Mouse (Mus musculus) urinary bladder, postnatal 4 days (tissue): ENCODE data around the gene Kcnab2.

Source experiments
- DNase-seq, 2 experiments: peaks; one replicate each; pipeline ENCODE4 v3.0.0; 2021 to 2022; ENCODE audit warnings: low spot score in 2 of 2

The Kcnab2 gene

DNA sequence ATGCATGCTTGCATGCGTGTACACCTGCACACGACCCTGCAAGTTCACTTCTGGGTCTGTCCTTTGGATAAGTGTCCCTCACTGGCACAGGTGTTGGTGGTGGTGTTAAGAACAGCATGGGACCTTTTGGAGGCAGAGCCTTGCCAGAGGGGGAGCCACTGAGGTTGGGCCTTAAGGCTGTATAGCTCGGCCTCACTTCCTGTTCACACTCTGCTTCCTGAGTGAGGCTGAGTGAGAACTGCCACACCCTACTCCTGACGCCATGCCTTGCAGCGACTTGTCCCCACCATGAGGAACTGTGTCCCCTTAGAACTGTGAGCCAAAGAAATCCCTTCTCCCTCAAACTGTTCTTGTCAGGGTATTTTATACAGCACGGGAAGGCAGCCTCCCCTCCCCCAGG is 26.3 kb downstream of the Kcnab2 start:
- DNase-seq = no peak

DNA sequence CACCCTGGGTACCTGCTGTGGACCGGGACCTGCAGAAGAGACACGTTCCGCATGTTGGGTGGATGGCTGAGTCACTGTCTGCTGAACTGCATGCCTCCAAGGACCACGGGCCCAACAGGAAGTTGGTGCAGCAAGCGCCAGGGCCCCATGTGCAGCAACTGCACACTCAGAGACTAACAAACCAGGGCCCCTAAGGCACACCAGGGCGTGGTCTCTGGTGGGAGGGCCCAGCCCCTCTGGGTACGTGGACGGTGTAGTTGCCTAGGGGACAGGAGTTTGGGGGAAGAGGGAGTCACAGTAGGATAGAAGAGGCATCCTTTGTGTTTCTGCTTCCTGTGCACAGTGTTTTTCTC is 29.0 kb downstream of the Kcnab2 start:
- no peak for DNase-seq

DNA sequence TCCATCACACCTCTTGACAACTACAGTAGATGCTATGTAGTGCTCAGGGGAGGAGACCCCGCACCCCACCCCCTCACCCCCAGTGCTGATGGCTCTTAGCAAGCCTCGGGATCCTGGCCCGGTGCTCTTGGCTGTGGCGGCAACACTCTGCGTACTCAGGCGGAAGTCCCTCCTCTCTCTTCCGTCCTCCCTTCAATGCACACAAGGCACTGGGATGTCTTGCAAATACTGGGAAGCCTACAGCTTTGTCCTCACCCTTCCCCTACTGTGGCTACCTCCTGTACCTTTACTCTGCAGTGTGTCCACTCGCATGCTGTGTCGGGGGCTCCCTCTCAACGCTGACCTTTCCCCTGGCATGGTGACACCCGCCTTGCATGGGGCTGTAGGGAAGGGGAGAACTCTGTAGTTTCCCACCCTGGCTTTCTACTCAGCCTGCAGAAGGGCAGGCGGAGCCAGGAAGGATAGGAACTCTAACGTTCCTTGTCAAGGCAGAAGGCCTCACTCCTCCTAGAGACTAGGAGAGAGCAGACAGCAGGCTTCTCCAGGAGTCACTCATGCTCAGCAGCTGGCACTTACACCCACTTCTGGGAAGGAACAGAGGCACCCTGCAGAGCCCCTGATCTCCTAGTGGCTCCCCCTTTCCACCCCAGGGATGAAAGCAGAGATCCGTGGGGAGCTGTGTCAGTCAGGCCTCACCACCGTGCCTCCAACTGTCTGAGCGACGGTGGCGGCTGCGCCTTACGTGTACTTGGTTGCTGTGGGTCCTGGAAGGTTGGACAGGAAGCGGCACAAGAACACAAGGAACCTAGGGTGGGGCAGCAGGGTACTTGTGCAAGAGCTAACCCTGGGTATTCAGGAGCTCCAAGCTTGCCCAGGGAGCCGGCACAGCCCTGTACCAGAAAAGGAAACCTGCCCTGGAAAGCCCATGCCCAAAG is 29.7 kb downstream of the Kcnab2 start:
- no peak for DNase-seq

DNA sequence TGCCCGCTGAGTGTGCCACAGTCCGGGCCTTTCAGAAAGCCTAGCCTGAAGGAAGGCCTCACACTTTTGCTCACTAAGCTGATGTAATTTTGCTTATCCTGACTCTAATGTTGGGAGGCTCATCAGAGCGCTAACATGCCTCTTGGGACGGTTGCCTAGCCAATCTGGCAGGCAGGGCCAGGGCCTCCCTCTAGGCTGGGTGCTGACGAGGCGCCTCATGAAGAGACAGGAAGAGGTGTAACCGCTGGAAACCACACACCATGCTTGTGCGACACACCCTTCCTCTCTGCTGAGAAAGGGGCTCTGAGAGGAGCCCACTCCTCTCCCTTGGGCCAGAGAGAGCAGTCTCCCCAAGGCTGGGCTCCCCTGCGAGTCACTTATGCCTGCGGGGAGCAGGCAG is 31.5 kb downstream of the Kcnab2 start:
- DNase-seq = no peak

DNA sequence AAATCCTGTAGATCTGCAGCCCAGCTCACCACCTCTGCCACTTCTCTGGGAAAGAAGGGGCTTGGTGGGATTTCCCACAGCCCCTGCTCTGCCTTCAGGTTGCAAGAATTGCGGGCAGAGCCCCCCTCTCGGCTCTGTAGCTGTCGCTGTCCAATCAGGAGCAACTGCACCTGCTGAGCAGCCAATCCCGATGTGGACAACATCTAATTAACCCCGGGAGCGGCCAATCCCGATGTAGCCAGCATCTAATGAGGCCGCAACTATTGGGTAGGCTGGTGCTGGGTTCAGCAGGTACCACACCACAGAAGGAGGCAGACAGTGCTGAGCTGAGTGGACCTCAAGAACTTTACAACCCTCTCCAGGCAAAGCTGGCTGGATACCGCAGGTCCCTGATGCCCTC is 36.1 kb downstream of the Kcnab2 start:
- DNase-seq = no peak

DNA sequence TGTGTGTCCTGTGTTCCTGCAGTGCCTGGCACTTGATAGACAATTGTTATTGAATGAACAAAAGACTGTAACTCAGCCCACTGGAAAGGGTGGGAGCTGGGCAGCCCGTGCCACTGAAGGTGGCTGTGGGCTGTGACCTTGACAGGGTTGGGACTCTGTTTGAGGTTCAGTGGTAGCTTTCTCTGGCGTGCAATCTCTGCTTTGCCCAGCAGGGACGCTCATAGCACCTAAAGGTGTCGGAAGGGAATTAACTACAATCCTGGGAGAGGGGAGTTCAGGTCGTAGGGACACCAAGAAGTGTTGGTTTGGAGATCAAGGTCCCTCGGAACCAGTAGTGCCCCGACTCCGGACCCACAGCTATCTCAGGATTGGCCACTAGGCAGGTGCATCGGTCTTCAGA is 36.8 kb downstream of the Kcnab2 start:
- DNase-seq = no peak

DNA sequence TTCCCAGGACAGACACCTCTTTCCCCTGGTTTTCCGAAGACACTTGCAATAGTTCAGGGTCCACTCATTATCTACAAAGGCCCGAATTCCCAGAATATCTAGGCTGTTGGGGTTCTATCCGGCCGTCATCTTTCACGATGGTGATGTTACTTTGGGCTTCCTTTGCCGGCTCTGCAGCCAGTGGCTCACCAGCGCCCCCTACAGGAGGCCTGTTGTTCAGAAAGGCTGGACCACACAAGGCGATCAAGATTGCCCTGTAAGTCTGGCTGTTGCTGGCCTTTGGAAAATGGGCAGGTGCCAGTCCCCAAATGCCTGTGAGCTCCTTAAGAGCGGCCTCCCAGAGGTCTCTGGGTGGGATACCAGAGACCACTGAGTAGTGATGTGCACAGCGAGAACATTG is 42.4 kb downstream of the Kcnab2 start:
- peak; percentile 44 to 86 for DNase-seq

DNA sequence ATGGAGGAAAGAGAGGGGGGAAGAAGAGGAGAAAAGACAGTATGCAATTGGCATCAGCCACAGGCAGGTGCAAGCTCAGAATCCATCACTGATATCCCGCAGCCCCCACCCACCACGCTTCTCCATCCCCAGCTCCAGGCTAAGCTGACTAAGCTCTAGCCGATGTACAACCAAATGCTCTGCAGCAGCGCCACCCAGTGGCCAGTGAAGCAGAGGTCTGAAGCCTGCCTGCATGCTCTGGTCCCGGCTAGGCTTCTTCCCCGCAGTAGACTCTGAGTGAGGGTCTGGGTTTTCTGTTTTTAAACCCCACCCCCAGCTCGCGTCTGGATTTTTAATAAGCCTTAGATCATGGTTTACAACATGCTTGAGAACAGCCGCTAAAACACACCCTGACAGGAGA is 42.8 kb downstream of the Kcnab2 start:
- peak; percentile 75 to 93 for DNase-seq

DNA sequence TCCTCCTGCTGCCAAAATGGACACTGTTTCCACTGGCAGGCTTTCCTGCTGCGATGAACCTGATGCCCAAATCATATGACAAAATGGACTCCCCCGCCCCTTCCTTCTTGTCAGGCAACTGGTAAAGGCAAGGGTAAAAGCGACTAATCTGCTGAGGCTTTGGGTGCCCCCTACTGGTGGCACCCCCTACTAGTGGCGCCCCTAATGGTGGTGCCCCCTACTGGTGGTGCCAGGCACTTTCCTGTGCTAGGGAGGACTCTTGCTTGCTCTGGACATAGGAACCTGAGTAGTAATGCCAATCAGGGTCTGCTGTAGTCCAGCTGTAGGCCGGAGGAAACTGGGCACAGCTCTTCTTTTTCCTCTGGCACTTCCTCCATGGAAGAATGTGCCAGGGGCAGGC is 45.4 kb downstream of the Kcnab2 start:
- no peak for DNase-seq

DNA sequence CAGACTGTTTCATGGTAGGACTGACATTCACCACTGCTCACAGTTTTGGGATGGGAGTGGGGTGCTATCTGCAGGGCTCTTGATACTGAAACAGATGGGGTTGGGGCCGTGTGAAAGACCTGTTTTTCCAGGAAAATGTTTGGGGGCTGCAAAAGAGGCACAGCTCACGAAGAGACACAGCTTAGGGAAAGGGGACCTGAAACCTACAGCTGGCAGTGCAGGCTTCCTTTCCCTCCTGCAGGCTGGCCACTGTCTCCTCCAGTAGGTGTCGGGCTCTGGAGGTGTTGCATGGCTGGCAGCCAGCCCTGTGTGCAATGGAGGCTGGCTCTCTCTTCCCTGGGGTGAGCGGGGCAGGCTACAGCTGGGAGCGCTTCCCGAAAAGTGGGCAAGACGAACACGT is 49.4 kb downstream of the Kcnab2 start:
- DNase-seq = no peak

DNA sequence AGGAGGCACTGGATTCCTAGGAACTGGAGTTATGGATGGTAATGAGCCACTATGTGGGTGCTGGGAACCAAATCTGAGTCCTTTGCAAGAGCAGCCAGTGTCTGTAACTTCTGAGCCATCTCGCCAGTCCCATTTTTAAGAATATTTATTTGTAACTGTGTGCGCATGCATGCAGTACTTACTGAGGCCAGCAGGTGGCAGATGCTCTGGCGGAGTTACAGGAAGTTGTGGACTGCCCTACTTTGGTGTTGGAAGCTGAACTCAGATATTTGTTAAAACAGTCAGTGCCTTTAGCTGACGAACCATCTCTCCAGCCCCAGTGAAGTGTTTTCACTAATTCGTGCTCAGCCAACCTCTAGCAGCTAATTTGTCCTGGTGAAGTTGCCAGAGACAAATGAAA is 52.7 kb downstream of the Kcnab2 start:
- DNase-seq = no peak

DNA sequence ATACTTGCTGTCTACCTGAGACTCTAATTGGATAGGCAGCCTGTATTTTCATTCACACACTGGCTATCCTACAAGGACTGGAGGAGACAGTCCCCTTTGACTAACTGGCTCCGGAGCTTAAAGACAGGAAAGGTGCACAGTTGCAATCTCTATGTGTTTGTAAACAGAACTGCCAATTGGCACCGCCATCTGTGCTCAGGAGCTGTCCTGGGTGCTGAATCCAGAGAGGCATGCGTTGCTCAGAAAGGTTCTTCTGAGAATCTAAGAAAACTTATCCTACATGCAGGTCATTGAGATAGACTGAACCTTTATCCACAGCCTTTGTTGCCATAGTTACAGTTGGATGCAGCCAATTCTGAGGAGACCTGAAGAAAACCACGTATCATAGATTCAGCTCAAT is 53.3 kb downstream of the Kcnab2 start:
- no peak for DNase-seq

DNA sequence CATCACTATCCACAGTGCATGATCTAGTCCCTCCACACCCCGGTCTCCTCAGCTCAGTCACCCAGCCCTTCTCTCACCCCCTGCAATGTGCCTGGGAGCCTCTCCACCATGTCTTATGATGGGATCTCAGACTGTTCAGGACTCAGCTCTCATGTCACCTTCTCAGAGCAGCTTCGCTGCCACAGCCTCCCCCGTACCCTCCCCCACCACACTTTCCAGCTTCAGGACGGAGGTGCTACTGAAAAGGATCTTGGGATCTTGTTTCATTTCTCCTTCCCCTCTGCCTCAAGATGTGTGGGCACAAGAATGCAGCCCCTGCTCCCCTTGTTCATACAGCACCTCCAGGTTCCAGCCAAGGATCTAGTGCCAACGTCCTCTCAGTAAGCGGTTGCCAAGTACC is 54.1 kb downstream of the Kcnab2 start:
- no peak for DNase-seq

DNA sequence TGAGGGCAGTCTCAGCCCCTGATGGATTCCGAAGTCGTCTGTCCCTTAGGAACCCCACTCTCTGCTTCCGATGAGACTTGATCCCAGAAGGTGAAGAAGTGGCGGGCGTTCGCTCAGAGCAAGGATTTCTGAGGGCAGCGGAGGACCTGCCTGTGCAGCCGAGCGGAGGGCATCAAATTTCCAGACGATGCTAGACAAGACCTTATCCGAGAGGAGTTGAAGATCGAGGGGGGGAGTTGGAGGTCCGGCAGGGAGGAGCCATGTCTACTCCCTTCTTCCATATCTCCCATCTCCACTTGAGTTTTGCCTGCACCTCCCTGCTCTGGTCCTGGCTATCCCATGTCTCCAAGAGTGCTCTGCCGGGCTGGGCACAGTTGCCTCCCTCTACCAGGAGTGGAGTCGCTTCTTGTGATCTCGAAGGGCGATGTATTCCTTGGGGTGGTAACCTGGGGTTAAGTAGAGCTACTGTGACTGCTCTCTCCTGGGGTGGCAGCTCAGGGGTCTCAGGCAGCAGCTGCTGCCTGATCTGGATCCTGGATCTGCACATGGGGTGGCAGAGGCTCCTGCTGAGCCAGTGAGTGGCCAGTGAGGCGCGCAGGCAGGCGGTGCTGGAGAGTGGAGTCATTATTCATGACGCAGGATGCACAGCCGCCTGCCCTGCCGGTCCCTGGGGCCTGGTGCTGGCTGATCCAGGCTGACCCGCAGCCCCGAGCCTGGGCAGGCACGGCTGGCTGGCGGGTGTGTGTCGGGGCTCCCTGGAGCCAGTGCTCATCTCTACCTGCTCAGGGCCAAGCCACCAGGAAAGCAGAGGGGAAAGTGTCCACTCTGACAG is 59.2 kb downstream of the Kcnab2 start:
- no peak for DNase-seq

DNA sequence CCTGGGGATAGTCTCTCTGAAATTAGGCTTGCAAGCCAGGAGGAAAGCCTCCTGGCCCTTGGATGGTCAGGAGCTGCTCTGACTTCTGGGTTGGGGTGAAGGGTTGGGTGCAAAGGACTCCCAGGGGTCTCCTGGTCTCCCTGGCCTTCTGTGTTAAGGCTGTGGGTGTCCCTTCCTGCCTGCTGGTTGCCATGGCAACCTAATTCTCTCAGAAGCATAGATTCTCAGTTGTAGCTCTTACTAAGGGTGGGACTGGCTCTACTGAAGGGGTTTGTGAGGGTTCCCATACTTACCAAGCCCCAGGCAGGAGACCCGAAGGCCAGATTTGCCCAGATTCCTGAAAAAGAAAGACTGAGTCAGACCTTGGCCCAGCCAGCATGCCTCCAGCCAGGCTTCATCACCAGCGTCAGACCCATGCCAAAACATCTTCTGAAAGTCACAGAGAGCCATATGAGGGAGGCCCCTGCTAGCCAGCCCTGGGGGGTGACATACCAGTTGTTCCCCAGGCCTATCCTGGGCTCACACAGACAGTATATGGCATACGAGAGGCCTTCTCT is 65.1 kb downstream of the Kcnab2 start:
- DNase-seq = no peak

DNA sequence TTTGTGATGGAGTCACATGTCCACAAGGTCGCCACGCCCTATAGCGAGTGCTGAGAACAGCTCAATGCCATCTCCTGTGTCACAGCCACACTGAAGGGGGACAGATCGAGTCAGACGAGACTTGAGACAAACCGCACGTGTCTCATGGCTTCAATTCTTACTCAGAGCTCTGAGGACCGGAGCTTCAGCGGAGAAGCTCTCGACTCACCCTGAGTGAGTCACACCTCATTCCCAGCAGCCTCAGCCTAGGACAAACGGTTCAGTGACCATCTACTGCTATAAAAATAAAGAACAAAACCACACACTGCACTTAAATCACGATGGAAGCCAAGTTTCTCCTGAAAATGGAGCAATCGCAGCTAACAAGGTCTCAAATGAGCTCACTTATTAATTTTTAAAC is 66.7 kb downstream of the Kcnab2 start:
- no peak for DNase-seq

DNA sequence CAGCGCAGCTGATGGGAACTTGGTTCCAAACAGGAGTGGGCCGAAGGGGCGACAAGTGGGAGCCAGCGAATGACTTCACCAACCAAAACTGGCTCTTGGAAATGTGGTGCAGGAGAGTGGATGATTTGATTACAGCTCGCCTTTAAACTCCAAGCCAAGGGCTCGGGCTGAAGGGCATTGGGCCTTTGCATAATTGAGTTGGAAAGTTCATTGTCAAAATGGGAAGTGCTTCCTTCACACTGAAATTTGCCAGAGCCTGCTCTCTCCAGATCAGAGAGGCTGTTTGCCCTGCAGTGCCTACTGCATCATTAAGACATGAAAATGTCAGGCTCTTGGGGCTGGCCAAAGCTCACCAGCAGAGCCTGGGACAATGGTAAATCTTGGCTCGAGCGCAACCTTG is 71.1 kb downstream of the Kcnab2 start:
- DNase-seq = no peak

DNA sequence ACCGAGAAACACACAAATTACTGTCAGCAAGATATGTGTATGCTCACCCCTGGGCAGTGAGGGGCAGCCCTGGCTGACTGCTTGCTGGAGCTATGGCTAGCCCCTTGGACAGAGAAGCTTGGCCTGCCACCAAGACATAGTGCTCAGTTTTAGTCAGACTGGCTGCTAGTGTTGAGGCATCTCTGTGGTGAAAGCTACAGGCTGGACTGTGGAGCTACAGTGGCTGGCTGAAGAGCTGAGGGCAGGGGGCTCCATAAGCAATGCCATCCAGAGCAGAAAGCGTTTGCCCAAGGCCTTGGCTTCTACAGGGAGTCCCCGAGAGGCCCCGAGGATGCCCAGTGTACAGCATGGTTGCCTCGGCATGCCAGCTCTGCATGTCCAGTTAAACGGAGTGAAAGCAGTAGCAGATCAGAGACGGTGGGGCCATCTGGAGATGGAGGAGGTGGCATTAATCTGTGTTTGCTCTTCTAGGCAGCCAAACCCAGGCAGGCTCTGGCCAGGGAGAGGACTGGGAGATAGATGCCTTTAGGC is 71.9 kb downstream of the Kcnab2 start:
- no peak for DNase-seq

DNA sequence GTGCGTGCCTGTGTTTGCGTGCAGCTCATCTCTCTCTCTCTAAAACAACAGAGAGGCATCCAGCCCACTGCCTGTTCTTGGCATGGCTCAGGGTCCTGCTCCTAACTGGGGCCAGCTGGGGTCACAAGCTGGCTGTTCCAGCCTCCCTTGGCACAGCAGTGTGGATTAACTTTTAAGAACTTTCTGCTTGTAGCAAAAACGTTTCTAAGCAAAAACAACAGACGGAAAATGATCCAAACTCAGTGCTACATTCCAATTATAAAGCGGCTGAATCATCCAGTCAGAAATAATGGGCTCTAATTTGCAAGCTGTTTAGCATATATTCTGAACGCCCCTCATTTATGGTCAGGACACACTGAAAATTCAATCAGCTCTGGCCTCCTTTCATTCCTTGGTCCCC is 72.5 kb downstream of the Kcnab2 start:
- DNase-seq = no peak

DNA sequence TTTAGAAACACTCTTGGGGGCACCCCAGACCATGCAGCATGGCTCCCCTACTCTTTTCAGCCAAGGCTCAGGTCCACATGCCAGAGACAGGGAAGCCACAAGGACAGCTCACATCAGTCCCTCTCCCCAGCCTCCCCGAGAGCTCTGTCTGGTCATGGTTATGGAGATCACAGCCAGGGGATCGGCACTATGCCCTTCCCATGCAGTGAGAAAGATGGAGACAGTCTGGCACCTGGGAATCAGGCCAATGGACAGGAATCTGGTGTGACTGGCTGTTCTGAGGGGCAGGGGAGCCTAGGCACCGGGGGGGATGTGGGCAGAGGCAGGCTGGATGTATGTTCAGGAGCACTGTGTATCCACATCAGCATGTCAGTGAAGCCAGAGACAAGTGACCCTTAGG is 78.7 kb downstream of the Kcnab2 start:
- DNase-seq = no peak

DNA sequence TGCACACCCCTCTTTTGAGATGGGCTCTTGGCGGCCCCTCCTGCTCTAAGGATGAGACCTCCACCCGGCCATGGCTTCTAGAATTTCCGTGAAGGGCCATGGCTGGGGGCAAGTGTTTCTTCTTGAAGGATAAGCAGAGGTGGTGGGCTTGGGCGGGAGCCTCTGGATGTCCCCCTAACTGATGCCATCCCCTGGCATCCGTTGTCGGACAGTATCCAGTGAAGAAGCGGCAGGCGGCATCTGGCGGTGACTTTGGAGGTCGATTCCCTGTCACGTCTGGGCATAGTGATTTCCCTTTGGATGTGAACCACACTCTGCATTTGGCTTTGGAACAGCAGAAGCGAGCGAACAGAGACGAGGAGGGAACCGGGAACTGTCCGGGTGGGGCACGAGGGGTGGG is 85.0 kb downstream of the Kcnab2 start:
- no peak for DNase-seq

DNA sequence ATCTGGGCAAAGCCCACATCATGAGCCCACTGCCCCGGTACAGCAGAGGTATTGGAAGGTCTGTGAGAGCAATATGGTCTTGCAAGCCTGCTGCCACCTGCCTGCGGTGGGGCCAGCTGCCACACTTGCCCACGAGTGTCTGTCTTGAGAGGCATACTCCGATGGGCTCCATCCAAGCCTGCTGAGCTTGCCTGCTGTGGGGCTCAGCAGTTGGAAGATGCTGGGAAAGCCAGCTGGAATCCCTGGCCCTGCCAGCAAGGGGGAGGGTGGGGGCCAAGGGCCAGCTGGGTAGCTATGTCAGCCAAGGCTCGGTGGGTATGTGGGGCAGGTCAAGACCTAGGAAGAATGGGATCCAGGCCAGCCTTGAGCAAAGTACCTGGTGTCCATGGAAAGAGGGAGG is 85.5 kb downstream of the Kcnab2 start:
- no peak for DNase-seq

DNA sequence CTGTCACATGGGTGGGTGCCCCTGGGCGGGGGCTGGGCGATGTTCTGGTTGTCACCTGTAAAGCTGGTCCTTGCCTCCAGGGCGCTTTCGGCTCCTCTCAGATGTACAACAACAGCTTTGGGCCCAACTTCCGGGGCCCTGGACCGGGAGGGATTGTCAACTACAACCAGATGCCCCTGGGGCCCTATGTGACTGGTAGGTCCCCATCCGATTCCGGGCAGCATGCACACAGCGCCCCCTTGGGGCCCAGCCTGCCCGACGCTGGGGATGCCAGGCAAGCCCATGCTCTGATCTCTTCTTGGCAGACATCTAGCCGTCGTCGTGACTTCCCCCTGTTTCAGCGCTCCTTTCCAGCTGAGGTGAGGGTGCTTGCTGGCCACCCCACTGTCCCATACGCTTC is 92.0 kb downstream of the Kcnab2 start:
- DNase-seq = no peak
